Mouse (Mus musculus) ovary, postnatal 14 days (tissue): ENCODE results near the gene Tmem269.
A peak's percentile ranks its signal among the peaks of the same experiment; 100 is the strongest.

Source experiments
- DNase-seq: peaks from one replicate; pipeline ENCODE4 v3.0.0; 2022; ENCODE audit warnings: low spot score

The Tmem269 gene

GRCm38 (mm10) chr4:119180133-119180707, 37.8 kb downstream of the Tmem269 start:
- no peak for DNase-seq

GRCm38 (mm10) chr4:119178331-119178730, 39.7 kb downstream of the Tmem269 start:
- DNase-seq = no peak

- no peak for DNase-seq
These were observed 40.3 kb downstream of the Tmem269 start for GRCm38 (mm10) chr4:119177702-119178101.

- DNase-seq = peak; percentile 84
These were observed 44.1 kb downstream of the Tmem269 start, which contains the start of gene Zfp691 for GRCm38 (mm10) chr4:119173851-119174453. TSS of gene Zfp691 (minus strand) at chr4:119174195.

- no peak for DNase-seq
These were observed 44.9 kb downstream of the Tmem269 start for GRCm38 (mm10) chr4:119172919-119173650.

- DNase-seq = peak; percentile 77
These were observed 50.4 kb downstream of the Tmem269 start for GRCm38 (mm10) chr4:119167663-119168062.

- no peak for DNase-seq
These were observed 50.9 kb downstream of the Tmem269 start for GRCm38 (mm10) chr4:119167068-119167467.

GRCm38 (mm10) chr4:119165916-119166315, 52.1 kb downstream of the Tmem269 start:
- DNase-seq = no peak

GRCm38 (mm10) chr4:119162990-119163389, 55.0 kb downstream of the Tmem269 start:
- DNase-seq = no peak

GRCm38 (mm10) chr4:119161358-119161757, 56.7 kb downstream of the Tmem269 start:
- DNase-seq = no peak

GRCm38 (mm10) chr4:119157891-119158290, 60.1 kb downstream of the Tmem269 start:
- DNase-seq = no peak

- peak; percentile 54 for DNase-seq
These were observed 60.8 kb downstream of the Tmem269 start for GRCm38 (mm10) chr4:119157186-119157585.
